Mouse (Mus musculus) right cerebral cortex, postnatal 25 days (tissue): ENCODE measurements around the gene Iars.
"Not testable (repeated sequence)": the region's sequence is repeated elsewhere in the genome, so short reads cannot be mapped to it uniquely, and the experiment has no call there.

Experiments used
- DNase-seq: peaks from one replicate; pipeline ENCODE4 v3.0.0; 2022

Iars gene

DNA sequence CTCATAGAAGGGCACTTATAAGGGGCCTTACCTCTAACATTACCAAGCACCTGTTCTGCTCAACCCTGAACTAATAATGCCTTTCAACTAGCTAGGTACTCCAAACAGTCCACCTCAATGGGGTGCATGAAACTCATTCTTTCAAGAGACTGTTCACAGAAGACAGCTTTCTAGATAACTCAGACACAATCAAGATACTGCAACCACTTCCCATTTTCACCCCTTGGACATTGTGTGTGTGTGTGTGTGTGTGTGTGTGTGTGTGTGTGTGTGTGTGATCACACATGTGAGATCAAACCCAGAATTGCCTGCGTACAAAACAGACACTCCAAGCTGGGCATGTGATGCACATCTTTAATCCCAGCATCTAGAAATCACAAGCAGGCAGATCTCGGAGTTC is 56.1 kb downstream of the Iars start:
- no peak for DNase-seq

GRCm38 (mm10) chr13:49741285-49742040 is 59.6 kb downstream of the Iars start:
- no peak for DNase-seq

DNA sequence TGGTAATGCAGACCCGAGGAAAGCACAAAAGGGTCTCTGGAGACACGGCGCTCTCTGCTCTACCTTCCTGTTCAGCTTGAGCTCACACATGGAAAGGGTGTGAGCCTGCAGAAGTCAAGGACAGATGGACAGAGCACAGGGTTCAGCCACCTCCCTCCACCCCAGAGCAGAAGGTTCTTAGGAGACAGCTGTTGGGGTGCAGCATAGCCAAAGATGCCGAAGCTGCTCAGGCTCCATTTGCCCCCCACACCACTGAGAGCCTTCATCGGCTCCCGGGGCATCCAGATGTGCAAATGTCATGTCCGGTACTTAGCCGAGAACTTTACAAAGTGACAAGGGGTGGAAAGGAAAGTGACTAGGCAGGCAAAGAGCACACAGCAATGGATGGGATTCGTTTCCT is 74.7 kb downstream of the Iars start:
- no peak for DNase-seq

- DNase-seq: no peak
Observed at GRCm38 (mm10) chr13:49757966-49758365, 76.1 kb downstream of the Iars start.

GRCm38 (mm10) chr13:49760675-49761074 is 78.8 kb downstream of the Iars start:
- no peak for DNase-seq

DNA sequence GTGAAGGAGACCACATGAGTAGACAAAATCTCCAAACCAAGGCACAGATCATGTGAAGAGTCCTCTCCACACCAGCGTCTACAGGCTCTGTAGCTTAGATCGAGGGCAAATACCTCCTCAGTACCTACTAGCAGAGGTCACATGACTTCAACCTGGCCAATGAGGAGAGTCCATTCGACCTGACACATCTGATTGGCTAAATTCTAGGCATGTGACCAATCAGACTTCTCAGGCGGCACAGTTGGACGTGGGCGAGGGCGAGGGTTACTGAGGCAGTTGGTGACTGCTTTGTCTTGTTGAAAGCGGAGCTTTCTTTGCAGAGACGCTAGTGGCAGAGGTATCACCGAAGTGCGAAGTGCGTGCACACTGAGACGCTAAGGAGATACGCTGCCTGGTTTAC is 80.3 kb downstream of the Iars start:
- DNase-seq: no peak

DNA sequence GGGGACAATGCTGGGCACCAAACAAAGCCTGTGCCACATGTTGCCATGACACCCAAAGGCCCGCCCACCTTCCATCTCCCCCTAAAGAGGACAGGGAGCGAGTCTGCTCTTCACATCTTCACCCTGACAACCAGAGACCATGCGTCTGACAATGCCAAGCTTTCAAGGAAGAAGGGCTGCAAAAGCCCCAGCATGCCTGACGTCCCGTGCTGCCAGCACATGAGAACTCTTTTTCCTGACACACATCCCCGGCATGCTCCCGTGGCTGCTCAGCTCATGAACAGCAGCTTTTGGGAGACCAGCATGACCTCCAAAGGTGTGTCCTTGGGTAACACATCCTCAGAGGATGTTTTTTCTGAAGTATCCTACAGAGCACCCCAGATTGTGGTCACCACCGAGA is 83.4 kb downstream of the Iars start:
- no peak for DNase-seq

- DNase-seq: no peak
Observed at GRCm38 (mm10) chr13:49766269-49766668, 84.4 kb downstream of the Iars start.

DNA sequence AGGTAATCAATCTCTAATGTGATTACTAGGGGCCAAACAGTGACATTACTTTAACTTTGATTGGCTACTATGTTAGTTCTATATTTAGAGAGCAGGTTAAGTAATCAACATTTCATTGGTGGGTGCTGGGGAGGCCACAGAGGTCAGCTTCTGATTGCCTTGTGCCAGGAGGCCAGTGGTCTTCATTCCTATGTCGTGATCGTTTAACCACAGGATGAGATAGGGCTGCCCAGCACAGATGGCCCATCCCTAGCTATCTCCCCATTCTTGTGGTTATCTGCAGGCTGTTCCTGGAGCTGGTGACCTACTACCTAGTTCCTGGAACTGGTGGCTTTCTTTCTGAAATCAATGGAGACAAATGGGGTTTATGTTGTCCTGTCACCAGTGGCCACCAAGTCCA is 86.1 kb downstream of the Iars start:
- DNase-seq: no peak

- no peak for DNase-seq
Observed at GRCm38 (mm10) chr13:49769111-49769510, 87.2 kb downstream of the Iars start.

DNA sequence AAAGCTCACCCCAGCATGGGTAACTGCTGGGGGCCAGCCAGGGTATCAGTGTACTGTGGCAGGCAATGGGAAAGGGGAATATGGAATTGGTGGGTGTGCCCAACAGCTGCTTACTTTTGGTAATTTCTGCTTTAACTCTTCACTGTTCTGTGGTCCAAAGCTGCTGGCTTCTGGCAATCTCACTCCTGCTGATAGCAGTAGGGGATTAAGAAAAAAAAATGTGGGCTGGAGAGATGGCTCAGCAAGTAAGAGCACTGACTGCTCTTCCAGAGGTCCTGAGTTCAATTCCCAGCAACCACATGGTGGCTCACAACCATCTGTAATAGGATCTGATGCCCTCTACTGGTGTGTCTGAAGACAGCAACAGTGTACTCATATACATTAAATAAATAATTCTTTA is 89.6 kb downstream of the Iars start:
- not testable (repeated sequence) for DNase-seq
